Mouse (Mus musculus) telencephalon, adult 2 months (tissue): ENCODE measurements around the gene Wiz.

Source experiments
- DNase-seq: peaks from one replicate; pipeline ENCODE4 v3.0.0-alpha.2; 2011; ENCODE audit warnings: low read depth, low spot score

Gene Wiz

GRCm38 (mm10) chr17:32382576-32382975 lies 6.7 kb downstream of the Wiz start:
- DNase-seq = no peak

- DNase-seq = no peak
Measured at GRCm38 (mm10) chr17:32378786-32379185, 10.5 kb downstream of the Wiz start.

- DNase-seq = no peak
Measured at GRCm38 (mm10) chr17:32377137-32377536, 12.1 kb downstream of the Wiz start.

- no peak for DNase-seq
Measured at GRCm38 (mm10) chr17:32376475-32376874, 12.8 kb downstream of the Wiz start.

GRCm38 (mm10) chr17:32368991-32369578 lies 20.2 kb downstream of the Wiz start:
- DNase-seq = no peak

- no peak for DNase-seq
Measured at GRCm38 (mm10) chr17:32367706-32368105, 21.5 kb downstream of the Wiz start.

GRCm38 (mm10) chr17:32365296-32365695 lies 23.9 kb downstream of the Wiz start:
- DNase-seq = no peak

GRCm38 (mm10) chr17:32364850-32365249 lies 24.4 kb downstream of the Wiz start:
- no peak for DNase-seq

GRCm38 (mm10) chr17:32364331-32364730 lies 24.9 kb downstream of the Wiz start:
- peak; percentile 78 for DNase-seq

- no peak for DNase-seq
Measured at GRCm38 (mm10) chr17:32363821-32364301, 25.4 kb downstream of the Wiz start.

GRCm38 (mm10) chr17:32362686-32363085 lies 26.6 kb downstream of the Wiz start:
- no peak for DNase-seq

- no peak for DNase-seq
Measured at GRCm38 (mm10) chr17:32359928-32360327, 29.3 kb downstream of the Wiz start.

GRCm38 (mm10) chr17:32358943-32359340 lies 30.3 kb downstream of the Wiz start:
- DNase-seq = no peak

GRCm38 (mm10) chr17:32358192-32358942 lies 30.9 kb downstream of the Wiz start:
- DNase-seq = peak; percentile 32

GRCm38 (mm10) chr17:32356766-32357760 lies 32.2 kb downstream of the Wiz start:
- DNase-seq = no peak

- DNase-seq = no peak
Measured at GRCm38 (mm10) chr17:32356281-32356680, 33.0 kb downstream of the Wiz start.

- DNase-seq = no peak
Measured at GRCm38 (mm10) chr17:32355031-32355430, 34.2 kb downstream of the Wiz start.

GRCm38 (mm10) chr17:32354211-32354610 lies 35.0 kb downstream of the Wiz start:
- no peak for DNase-seq

- DNase-seq = peak; percentile 59
Measured at GRCm38 (mm10) chr17:32353696-32354095, 35.5 kb downstream of the Wiz start.

- DNase-seq = no peak
Measured at GRCm38 (mm10) chr17:32351726-32352125, 37.5 kb downstream of the Wiz start.

- DNase-seq = no peak
Measured at GRCm38 (mm10) chr17:32351269-32351668, 38.0 kb downstream of the Wiz start.
